Mouse (Mus musculus): Measurements from ENCODE around the gene Eml1. TPM values are rescaled to one million over a fixed set of nuclear protein-coding genes. Genes with fewer than 3 reads are reported as not detected.

Eml1 gene
- polyA plus RNA-seq, 1 experiment = 5.1 TPM

GRCm38 (mm10) chr12:108422858-108423631 lies 52.3 kb downstream of the Eml1 start:
- H3K27ac ChIP-seq (replicated peaks; ENCODE audit: low read depth, low read length) = no peak overlapping the region; the same call in 1 of the 2 replicates

DNA sequence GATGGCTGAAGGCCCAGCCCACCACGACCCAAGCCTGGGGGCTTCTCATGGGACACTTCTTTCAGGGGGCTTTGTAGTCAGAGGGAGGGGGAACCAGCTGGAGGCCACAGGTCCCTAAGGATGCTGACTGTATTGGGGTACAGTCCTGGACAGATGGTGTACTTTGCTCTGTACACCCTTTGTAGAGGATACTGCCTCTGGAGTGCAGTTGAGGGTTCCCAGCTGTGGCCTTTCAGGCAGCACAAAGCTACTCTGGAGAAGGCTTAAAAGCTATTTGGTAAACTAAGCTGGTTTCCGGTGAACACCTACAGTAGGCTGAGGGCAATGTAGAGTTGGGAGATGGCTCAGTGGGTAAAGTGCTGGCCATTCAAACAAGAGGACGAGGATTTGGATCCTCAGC lies 60.2 kb downstream of the Eml1 start:
- Histone ChIP-seq H3K27ac (replicated peaks; ENCODE audit: low read depth, low read length) (no peak overlapping the region), H3K4me1 (ENCODE audit: control insufficient read depth, insufficient read depth, insufficient read length, low read length) (no peaks in the 10 kb centered on the region; the same call in 1 of the 2 replicates), H3K4me3 (ENCODE audit: insufficient read depth, low read depth, low read length) (no peak overlapping the region)

More at GRCm38 (mm10) chr12:108422858-108423631, 52.3 kb downstream of the Eml1 start:
- H3K4me1 ChIP-seq (ENCODE audit: control insufficient read depth, insufficient read depth, insufficient read length, low read length) = no peaks in the 10 kb centered on the region; the same call in 1 of the 2 replicates
- peak overlapping the region; percentile 88 for H3K4me3 ChIP-seq (ENCODE audit: insufficient read depth, low read depth, low read length)

- H3K27ac ChIP-seq (replicated peaks; ENCODE audit: low read depth, low read length) = no peak overlapping the region
- no peaks in the 10 kb centered on the region; the same call in 1 of the 2 replicates for H3K4me1 ChIP-seq (ENCODE audit: control insufficient read depth, insufficient read depth, insufficient read length, low read length)
- H3K4me3 ChIP-seq (ENCODE audit: insufficient read depth, low read depth, low read length) = no peak overlapping the region
These were observed 61.0 kb downstream of the Eml1 start for GRCm38 (mm10) chr12:108431714-108432113.

DNA sequence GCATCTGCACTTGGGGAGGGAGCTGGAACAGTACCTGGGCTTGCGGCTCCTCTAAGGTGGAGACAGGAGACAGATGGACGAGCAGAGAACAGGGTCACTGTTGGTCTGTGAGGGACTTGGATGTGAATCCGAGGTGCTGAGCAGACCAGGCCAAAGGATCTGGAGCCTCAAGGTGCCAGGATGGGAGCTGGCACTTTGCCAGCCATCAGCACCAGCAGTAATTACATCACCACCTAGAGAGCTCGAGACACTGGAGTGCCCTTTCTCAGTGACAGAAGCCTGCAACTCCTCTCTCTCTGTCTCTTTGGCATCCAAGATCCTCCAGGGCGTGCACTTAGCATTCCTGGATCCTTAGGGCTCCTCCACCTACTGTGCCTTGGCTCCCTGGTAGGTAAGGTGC lies 61.8 kb downstream of the Eml1 start:
- no peak overlapping the region for H3K4me3 ChIP-seq (ENCODE audit: insufficient read depth, low read depth, low read length)
- no peak overlapping the region for H3K27ac ChIP-seq (replicated peaks; ENCODE audit: low read depth, low read length)
- H3K4me1 ChIP-seq (ENCODE audit: control insufficient read depth, insufficient read depth, insufficient read length, low read length) = no peaks in the 10 kb centered on the region; the same call in 1 of the 2 replicates

DNA sequence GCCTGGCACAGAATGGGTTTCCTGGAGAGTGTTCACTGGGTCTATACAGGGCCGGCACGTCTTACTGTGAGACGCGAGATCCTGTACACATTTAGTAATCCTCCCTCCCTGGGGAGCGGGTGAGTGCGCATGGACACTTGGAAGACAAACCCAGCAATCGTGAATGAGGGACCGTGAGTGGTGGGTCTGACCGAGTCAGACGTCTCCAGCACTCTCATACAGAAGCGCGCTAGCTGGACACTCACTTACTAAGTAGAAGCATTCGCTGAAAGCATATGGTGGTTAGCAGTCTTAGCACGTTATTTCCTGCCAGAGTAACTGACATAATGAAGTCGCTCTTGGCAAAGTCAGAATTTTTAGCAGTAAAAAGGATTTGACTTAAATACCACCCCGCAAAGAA lies 62.3 kb downstream of the Eml1 start:
- Histone ChIP-seq H3K4me3 (ENCODE audit: insufficient read depth, low read depth, low read length) (no peak overlapping the region), H3K4me1 (ENCODE audit: control insufficient read depth, insufficient read depth, insufficient read length, low read length) (no peaks in the 10 kb centered on the region; the same call in 1 of the 2 replicates), H3K27ac (replicated peaks; ENCODE audit: low read depth, low read length) (no peak overlapping the region)

- Histone ChIP-seq H3K27ac (replicated peaks; ENCODE audit: low read depth, low read length) (no peak overlapping the region), H3K4me3 (ENCODE audit: insufficient read depth, low read depth, low read length) (no peak overlapping the region), H3K4me1 (ENCODE audit: control insufficient read depth, insufficient read depth, insufficient read length, low read length) (no peaks in the 10 kb centered on the region; the same call in 1 of the 2 replicates)
These were observed 62.7 kb downstream of the Eml1 start for GRCm38 (mm10) chr12:108433498-108433897.

- Histone ChIP-seq H3K27ac (replicated peaks; ENCODE audit: low read depth, low read length) (no peak overlapping the region), H3K4me1 (ENCODE audit: control insufficient read depth, insufficient read depth, insufficient read length, low read length) (no peaks in the 10 kb centered on the region; the same call in 1 of the 2 replicates), H3K4me3 (ENCODE audit: insufficient read depth, low read depth, low read length) (no peak overlapping the region)
These were observed 64.8 kb downstream of the Eml1 start for GRCm38 (mm10) chr12:108435444-108436015.

GRCm38 (mm10) chr12:108436029-108436923 lies 65.5 kb downstream of the Eml1 start:
- Histone ChIP-seq H3K4me1 (ENCODE audit: control insufficient read depth, insufficient read depth, insufficient read length, low read length) (no peaks in the 10 kb centered on the region; the same call in 1 of the 2 replicates), H3K4me3 (ENCODE audit: insufficient read depth, low read depth, low read length) (no peak overlapping the region), H3K27ac (replicated peaks; ENCODE audit: low read depth, low read length) (peak overlapping the region; percentile 26; the same call in 1 of the 2 replicates)

GRCm38 (mm10) chr12:108437446-108437845 lies 66.7 kb downstream of the Eml1 start:
- H3K4me3 ChIP-seq (ENCODE audit: insufficient read depth, low read depth, low read length) = no peak overlapping the region
- no peak overlapping the region for H3K27ac ChIP-seq (replicated peaks; ENCODE audit: low read depth, low read length)
- no peaks in the 10 kb centered on the region; the same call in 1 of the 2 replicates for H3K4me1 ChIP-seq (ENCODE audit: control insufficient read depth, insufficient read depth, insufficient read length, low read length)

DNA sequence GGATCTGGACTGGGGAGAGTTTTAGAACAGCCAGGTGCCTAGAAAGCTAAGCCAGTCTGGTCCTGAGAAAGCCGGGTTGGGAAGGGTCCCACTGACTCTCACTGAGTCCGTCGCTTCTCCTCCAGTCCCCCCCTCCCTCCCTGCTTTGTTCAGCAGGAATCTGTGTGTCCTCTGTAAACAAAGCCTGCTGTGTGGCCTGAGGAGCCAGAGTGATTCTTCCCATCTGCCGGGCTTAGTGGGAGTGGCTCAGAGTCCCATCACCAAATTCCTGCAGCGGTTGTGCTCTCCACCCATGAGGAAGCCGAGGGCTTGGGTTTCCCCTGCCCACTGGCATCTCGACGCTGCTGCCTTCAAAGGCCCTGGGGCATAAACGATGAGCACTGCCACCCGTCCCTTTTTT lies 72.5 kb downstream of the Eml1 start:
- Histone ChIP-seq H3K4me1 (ENCODE audit: control insufficient read depth, insufficient read depth, insufficient read length, low read length) (no peaks in the 10 kb centered on the region), H3K4me3 (ENCODE audit: insufficient read depth, low read depth, low read length) (no peak overlapping the region), H3K27ac (replicated peaks; ENCODE audit: low read depth, low read length) (no peak overlapping the region)

DNA sequence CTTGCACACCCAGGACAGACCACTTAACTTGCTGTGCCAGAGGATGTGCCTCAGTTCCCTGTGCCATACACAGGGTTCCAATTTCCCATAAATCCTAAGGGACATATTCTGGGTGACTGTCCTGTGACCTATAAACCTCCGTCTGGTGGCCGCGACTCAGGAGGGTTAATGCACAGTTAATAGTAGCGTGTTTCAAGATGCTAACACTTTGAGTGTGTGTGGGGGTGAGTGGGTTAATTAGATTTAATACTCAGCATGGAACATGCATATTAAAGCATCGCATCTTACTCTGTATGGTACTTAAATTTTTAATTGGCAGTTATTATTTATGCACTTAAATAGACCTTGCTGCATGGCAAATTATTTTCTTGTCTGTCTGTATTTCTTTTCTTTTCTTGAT lies 73.0 kb downstream of the Eml1 start:
- no peak overlapping the region for H3K27ac ChIP-seq (replicated peaks; ENCODE audit: low read depth, low read length)
- peaks cover under 1% of the 10 kb centered on the region for H3K4me1 ChIP-seq (ENCODE audit: control insufficient read depth, insufficient read depth, insufficient read length, low read length)
- no peak overlapping the region for H3K4me3 ChIP-seq (ENCODE audit: insufficient read depth, low read depth, low read length)

- Histone ChIP-seq H3K4me3 (ENCODE audit: insufficient read depth, low read depth, low read length) (no peak overlapping the region), H3K4me1 (ENCODE audit: control insufficient read depth, insufficient read depth, insufficient read length, low read length) (peaks cover 5% of the 10 kb centered on the region), H3K27ac (replicated peaks; ENCODE audit: low read depth, low read length) (no peak overlapping the region)
These were observed 73.7 kb downstream of the Eml1 start for GRCm38 (mm10) chr12:108444166-108445115.

- Histone ChIP-seq H3K27ac (replicated peaks; ENCODE audit: low read depth, low read length) (no peak overlapping the region), H3K4me1 (ENCODE audit: control insufficient read depth, insufficient read depth, insufficient read length, low read length) (peaks cover 5% of the 10 kb centered on the region), H3K4me3 (ENCODE audit: insufficient read depth, low read depth, low read length) (no peak overlapping the region)
These were observed 76.0 kb downstream of the Eml1 start for GRCm38 (mm10) chr12:108446721-108447120.

DNA sequence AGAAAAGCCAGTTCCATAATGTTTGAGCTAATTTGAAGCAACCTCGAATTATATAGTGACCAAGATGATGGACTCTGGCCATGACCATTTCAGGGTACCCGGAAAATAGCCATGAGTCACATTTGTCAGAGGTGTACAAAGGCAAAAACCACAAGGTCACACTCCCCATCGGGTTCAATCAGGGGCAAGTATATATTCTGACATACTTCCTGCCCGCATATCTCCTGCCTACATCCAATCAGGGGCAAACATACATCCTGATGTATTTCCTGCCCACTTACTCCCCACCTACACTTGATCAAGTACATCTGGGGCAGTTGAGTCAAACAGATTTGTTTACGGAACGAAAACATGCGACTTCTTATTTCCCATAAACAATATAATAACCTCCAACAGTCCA lies 77.6 kb downstream of the Eml1 start:
- Histone ChIP-seq H3K27ac (replicated peaks; ENCODE audit: low read depth, low read length) (no peak overlapping the region), H3K4me1 (ENCODE audit: control insufficient read depth, insufficient read depth, insufficient read length, low read length) (peaks cover 5% of the 10 kb centered on the region), H3K4me3 (ENCODE audit: insufficient read depth, low read depth, low read length) (no peak overlapping the region)
